Mouse (Mus musculus): ENCODE measurements around the gene Gprc6a. TPM values are rescaled to one million over a fixed set of nuclear protein-coding genes. Genes with fewer than 3 reads are reported as not detected.

Gene Gprc6a
- polyA plus RNA-seq (2015; fragmentation: Nextera tagmentation; extraction: Ambion mirVana): 0.08 TPM in 1 of 2 replicates, not detected in the other

- no peaks in the 10 kb centered on the region for H3K36me3 ChIP-seq
Measured at GRCm38 (mm10) chr10:51631411-51632136, at the start of gene Gprc6a. Gprc6a (minus strand) TSS chr10:51631461.

GRCm38 (mm10) chr10:51678251-51678639 is 47.0 kb upstream of the Gprc6a start:
- H3K9ac ChIP-seq (replicated peaks): no peak overlapping the region
- 5% methylated on average over 10 of the region's 10 CpGs for WGBS
- H3K4me1 ChIP-seq: peaks cover 12% of the 10 kb centered on the region; the same call in 1 of the 2 replicates
- no peak overlapping the region for H3K27ac ChIP-seq (replicated peaks)
- H3K4me3 ChIP-seq: peak overlapping the region; percentile 43
- ATAC-seq (replicated peaks): no peak
- no peaks in the 10 kb centered on the region for H3K36me3 ChIP-seq
- peak overlapping the region; percentile 94 for H3K4me2 ChIP-seq (replicated peaks)
- H3K27me3 ChIP-seq: peaks cover 12% of the 10 kb centered on the region
- no peaks in the 10 kb centered on the region for H3K9me3 ChIP-seq

More at GRCm38 (mm10) chr10:51631411-51632136, at the start of gene Gprc6a:
- no peak for ATAC-seq (replicated peaks)
- no peaks in the 10 kb centered on the region for H3K27me3 ChIP-seq
- H3K4me3 ChIP-seq: no peak within 1 kb of the TSS
- 40% methylated on average over 8 of the region's 8 CpGs for WGBS
- H3K27ac ChIP-seq (replicated peaks): no peak within 1 kb of the TSS
- H3K4me1 ChIP-seq: peaks cover 6% of the 10 kb centered on the region; the same call in 1 of the 2 replicates
- H3K4me2 ChIP-seq (replicated peaks): no peak within 1 kb of the TSS
- no peaks in the 10 kb centered on the region for H3K9me3 ChIP-seq
- no peak within 1 kb of the TSS for H3K9ac ChIP-seq (replicated peaks)

DNA sequence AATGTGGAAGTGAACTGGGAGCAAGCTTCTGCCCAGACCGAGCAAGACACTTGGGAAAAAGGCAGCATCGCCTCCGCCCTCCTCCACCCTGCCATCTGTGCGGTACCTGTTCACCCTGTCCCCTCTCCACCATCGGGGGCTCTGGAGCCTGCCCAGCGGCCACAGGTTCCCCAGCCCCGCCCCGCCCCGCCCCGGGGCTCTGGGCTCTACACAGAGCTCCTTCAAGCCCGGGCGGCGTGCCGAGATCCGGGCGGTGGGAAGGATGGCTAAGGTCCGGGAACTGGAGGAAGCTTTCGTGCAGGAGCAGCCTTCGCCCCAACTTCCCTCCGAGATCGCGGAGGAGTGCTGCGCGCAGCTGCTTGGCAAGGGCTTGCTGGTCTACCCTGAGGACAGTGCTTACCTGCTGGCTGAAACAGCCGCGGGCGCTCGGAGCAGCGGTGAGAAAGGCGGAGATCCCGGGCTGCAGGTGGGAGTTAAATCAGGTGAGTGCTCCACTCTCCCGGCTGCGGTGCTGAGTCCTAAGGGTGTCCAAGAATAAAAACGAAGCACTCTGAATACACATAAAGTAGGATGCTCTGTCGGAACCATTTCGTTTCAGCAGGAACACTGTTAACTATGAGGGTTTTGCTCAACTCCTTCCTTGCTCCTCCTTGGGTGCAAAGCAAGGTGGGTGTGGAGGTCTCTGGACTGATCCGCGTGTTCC is 46.4 kb upstream of the Gprc6a start, which contains the start of gene Rfx6:
Gene Rfx6, plus strand, starts transcription at position 209 of the 703 bp plus-strand sequence.
- peak; percentile 87 for ATAC-seq (replicated peaks)

DNA sequence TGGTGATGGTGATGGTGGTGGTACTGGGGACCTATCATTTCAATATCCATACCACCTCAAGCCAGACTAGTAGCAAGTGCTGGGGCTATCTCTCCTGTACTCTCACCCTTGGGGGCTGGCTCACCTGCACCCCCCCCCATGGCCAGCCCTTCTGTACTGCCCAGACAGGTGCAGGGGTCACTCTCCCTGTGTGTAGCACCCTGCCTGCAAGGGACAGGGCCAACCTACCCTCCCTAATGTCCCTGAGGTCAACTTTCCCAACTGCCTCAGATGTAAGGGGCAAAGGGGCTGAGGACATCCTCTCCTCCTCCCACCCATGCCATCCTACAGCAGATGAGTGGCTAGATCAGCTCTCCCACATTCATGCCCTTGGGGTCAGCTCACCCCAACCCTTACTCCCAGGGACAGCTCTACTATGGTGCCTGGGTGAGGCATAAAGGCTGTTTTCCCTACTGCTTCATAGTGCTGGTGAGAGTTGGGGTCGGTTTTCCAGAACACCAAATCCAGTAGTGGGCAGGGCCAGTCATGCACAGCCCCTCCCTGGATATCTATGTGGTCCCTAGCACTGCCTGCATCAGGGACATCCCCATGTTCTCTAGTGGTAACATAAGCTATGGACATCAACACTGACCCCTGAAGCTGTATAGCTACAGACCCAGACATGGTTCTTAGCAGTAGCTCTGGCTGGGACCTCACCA is 41.0 kb upstream of the Gprc6a start:
- no peak for ATAC-seq (replicated peaks)
- H3K4me2 ChIP-seq (replicated peaks): no peak overlapping the region
- WGBS: 49% methylated on average over 1 of the region's 1 CpGs
- no peak overlapping the region for H3K4me3 ChIP-seq
- H3K36me3 ChIP-seq: no peaks in the 10 kb centered on the region
- H3K27ac ChIP-seq (replicated peaks): no peak overlapping the region
- H3K9ac ChIP-seq (replicated peaks): no peak overlapping the region
- 0 out of 2 replicates have a peak, but pooled peaks cover under 1% of the 10 kb centered on the region for H3K4me1 ChIP-seq
- H3K27me3 ChIP-seq: peaks cover 7% of the 10 kb centered on the region
- no peaks in the 10 kb centered on the region for H3K9me3 ChIP-seq

More for the DNA sequence above, 46.4 kb upstream of the Gprc6a start, which contains the start of gene Rfx6:
- Histone ChIP-seq H3K4me3 (peak within 1 kb of the TSS; percentile 43), H3K9me3 (no peaks in the 10 kb centered on the region), H3K4me2 (replicated peaks) (peak within 1 kb of the TSS; percentile 94), H3K36me3 (no peaks in the 10 kb centered on the region), H3K9ac (replicated peaks) (peak within 1 kb of the TSS; percentile 29), H3K4me1 (peaks cover 12% of the 10 kb centered on the region; the same call in 1 of the 2 replicates), H3K27me3 (peaks cover 12% of the 10 kb centered on the region), H3K27ac (replicated peaks) (no peak within 1 kb of the TSS)
- WGBS: under 1% methylated on average over 38 of the region's 38 CpGs

GRCm38 (mm10) chr10:51671583-51671982 is 40.3 kb upstream of the Gprc6a start:
- Histone ChIP-seq H3K9me3 (no peaks in the 10 kb centered on the region), H3K4me1 (no peaks in the 10 kb centered on the region), H3K9ac (replicated peaks) (no peak overlapping the region), H3K27ac (replicated peaks) (no peak overlapping the region), H3K4me2 (replicated peaks) (no peak overlapping the region), H3K36me3 (no peaks in the 10 kb centered on the region), H3K27me3 (peaks cover 7% of the 10 kb centered on the region), H3K4me3 (no peak overlapping the region)
- ATAC-seq (replicated peaks): 0 out of 2 replicates have a peak, but pooled peaks have one; percentile 55
- 88% methylated on average over 4 of the region's 4 CpGs for WGBS

DNA sequence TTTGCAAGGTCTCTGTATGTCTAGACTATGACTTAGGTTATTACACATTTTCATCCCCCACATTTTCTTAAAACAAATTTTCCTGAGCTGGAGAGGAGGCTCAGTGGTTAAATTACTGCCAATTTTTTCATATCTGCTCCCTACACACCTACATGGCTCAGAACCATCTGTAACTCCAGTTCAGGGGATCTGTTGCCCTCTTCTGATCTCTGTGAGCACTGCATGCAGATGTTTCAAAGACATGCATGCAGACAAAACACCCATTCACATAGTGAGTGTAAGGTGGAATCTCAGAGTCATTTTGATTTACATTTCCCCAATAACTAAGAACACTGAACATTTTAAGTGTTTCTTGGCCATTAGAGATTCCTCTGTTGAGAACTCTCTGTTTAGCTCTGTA is 38.1 kb upstream of the Gprc6a start:
- H3K36me3 ChIP-seq: no peaks in the 10 kb centered on the region
- H3K4me2 ChIP-seq (replicated peaks): no peak overlapping the region
- H3K9me3 ChIP-seq: no peaks in the 10 kb centered on the region
- ATAC-seq (replicated peaks): no peak
- H3K4me3 ChIP-seq: no peak overlapping the region
- no peak overlapping the region for H3K27ac ChIP-seq (replicated peaks)
- no peaks in the 10 kb centered on the region for H3K27me3 ChIP-seq
- H3K4me1 ChIP-seq: no peaks in the 10 kb centered on the region
- H3K9ac ChIP-seq (replicated peaks): no peak overlapping the region

GRCm38 (mm10) chr10:51657324-51657723 is 26.1 kb upstream of the Gprc6a start:
- Histone ChIP-seq H3K4me1 (no peaks in the 10 kb centered on the region), H3K4me2 (replicated peaks) (no peak overlapping the region), H3K36me3 (no peaks in the 10 kb centered on the region), H3K9me3 (no peaks in the 10 kb centered on the region), H3K27me3 (no peaks in the 10 kb centered on the region), H3K9ac (replicated peaks) (no peak overlapping the region), H3K4me3 (no peak overlapping the region), H3K27ac (replicated peaks) (no peak overlapping the region)
- no peak for ATAC-seq (replicated peaks)
- 79% methylated on average over 1 of the region's 1 CpGs for WGBS

- H3K4me2 ChIP-seq (replicated peaks): no peak overlapping the region
- H3K36me3 ChIP-seq: no peaks in the 10 kb centered on the region
- no peak overlapping the region for H3K9ac ChIP-seq (replicated peaks)
- H3K4me3 ChIP-seq: no peak overlapping the region
- H3K27ac ChIP-seq (replicated peaks): no peak overlapping the region
- ATAC-seq (replicated peaks): no peak
- 68% methylated on average over 3 of the region's 3 CpGs for WGBS
- no peaks in the 10 kb centered on the region for H3K27me3 ChIP-seq
- no peaks in the 10 kb centered on the region for H3K4me1 ChIP-seq
- H3K9me3 ChIP-seq: no peaks in the 10 kb centered on the region
Measured at GRCm38 (mm10) chr10:51649506-51650221, 18.4 kb upstream of the Gprc6a start.

- Histone ChIP-seq H3K4me3 (no peak overlapping the region), H3K36me3 (no peaks in the 10 kb centered on the region), H3K9me3 (no peaks in the 10 kb centered on the region), H3K27me3 (no peaks in the 10 kb centered on the region), H3K27ac (replicated peaks) (no peak overlapping the region), H3K4me1 (no peaks in the 10 kb centered on the region), H3K4me2 (replicated peaks) (no peak overlapping the region), H3K9ac (replicated peaks) (no peak overlapping the region)
- ATAC-seq (replicated peaks): no peak
- 87% methylated on average over 3 of the region's 3 CpGs for WGBS
Measured at GRCm38 (mm10) chr10:51621193-51621592, 10.1 kb downstream of the Gprc6a start.

- no peaks in the 10 kb centered on the region for H3K27me3 ChIP-seq
- 62% methylated on average over 7 of the region's 7 CpGs for WGBS
- no peaks in the 10 kb centered on the region for H3K9me3 ChIP-seq
- no peak overlapping the region for H3K4me3 ChIP-seq
- H3K36me3 ChIP-seq: no peaks in the 10 kb centered on the region
- H3K9ac ChIP-seq (replicated peaks): no peak overlapping the region
- no peak for ATAC-seq (replicated peaks)
- H3K27ac ChIP-seq (replicated peaks): no peak overlapping the region
- H3K4me1 ChIP-seq: no peaks in the 10 kb centered on the region
- H3K4me2 ChIP-seq (replicated peaks): no peak overlapping the region
Measured at GRCm38 (mm10) chr10:51620126-51620525, 11.1 kb downstream of the Gprc6a start.

DNA sequence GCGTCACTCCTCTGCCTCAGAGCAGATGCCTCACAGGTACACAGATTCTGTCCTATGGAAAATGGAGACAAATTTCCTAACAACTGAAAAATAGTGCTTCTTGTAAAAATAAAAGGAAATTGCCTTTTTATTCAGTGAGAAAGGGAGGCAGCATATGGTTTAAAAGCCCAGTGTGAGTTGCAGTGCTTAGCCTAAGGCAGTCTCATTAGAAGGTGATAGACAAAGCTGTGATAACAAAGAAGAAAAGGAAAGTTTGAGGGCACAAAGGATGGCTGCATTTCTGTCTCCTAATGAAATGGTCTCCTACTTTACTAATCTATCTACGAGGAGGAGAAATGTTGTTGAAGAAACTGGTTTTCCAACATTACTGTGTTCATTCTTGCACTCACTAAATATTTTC is 12.7 kb downstream of the Gprc6a start:
- WGBS: 41% methylated on average over 2 of the region's 2 CpGs
- Histone ChIP-seq H3K36me3 (no peaks in the 10 kb centered on the region), H3K27ac (replicated peaks) (no peak overlapping the region), H3K4me1 (no peaks in the 10 kb centered on the region), H3K9me3 (no peaks in the 10 kb centered on the region), H3K27me3 (no peaks in the 10 kb centered on the region), H3K4me2 (replicated peaks) (no peak overlapping the region), H3K4me3 (no peak overlapping the region), H3K9ac (replicated peaks) (no peak overlapping the region)
- peak; percentile 67 for ATAC-seq (replicated peaks)

All from forebrain, embryonic 15.5 days (tissue).